Mouse (Mus musculus) stomach, embryonic 16.5 days (tissue): ENCODE measurements around the gene Tmem9. TPM values are rescaled to one million over a fixed set of nuclear protein-coding genes. Genes with fewer than 3 reads are reported as not detected.

ENCODE experiments used
- ATAC-seq: fragments of 200-750 bp; cut with Nextera tagmentation; 2 replicates; pipeline ENCODE4 v1.8.0; 2017; ENCODE audit warnings: moderate number of reproducible peaks, moderate TSS enrichment; ENCODE audit not compliant: insufficient read depth, low FRiP score
- H3K27ac ChIP-seq: fragments of 300-500 bp; sonication (generic); 2 replicates; pipeline ENCODE4 v1.5.1; 2014; ENCODE audit warnings: low read length
- H3K27me3 ChIP-seq: fragments of 300-500 bp; sonication (generic); 2 replicates; pipeline ENCODE4 v1.6.1; 2014; ENCODE audit warnings: low read length, control low read depth, mixed read lengths; ENCODE audit not compliant: control insufficient read depth, insufficient read depth
- H3K36me3 ChIP-seq: fragments of 300-500 bp; sonication (generic); 2 replicates; pipeline ENCODE4 v1.6.1; 2014; ENCODE audit warnings: low read length; ENCODE audit not compliant: control insufficient read depth, insufficient read depth
- H3K4me1 ChIP-seq: fragments of 300-500 bp; sonication (generic); 2 replicates; pipeline ENCODE4 v1.6.1; 2014; ENCODE audit warnings: low read length, control low read depth, mixed read lengths; ENCODE audit not compliant: control insufficient read depth, insufficient read depth
- H3K4me2 ChIP-seq: fragments of 300-500 bp; sonication (generic); 2 replicates; pipeline ENCODE4 v1.6.1; 2014; ENCODE audit warnings: low read depth, low read length, mixed read lengths
- H3K4me3 ChIP-seq: fragments of 300-500 bp; sonication (generic); replicated peaks from 2 replicates; pipeline ENCODE4 v1.5.1; 2014; ENCODE audit warnings: mild to moderate bottlenecking, low read length
- H3K9ac ChIP-seq: fragments of 300-500 bp; sonication (generic); 2 replicates; pipeline ENCODE4 v1.6.1; 2014; ENCODE audit warnings: low read length
- H3K9me3 ChIP-seq: fragments of 300-500 bp; sonication (generic); replicated peaks from 2 replicates; pipeline ENCODE4 v1.6.1; 2016; ENCODE audit warnings: low read length, control low read depth; ENCODE audit not compliant: control insufficient read depth
- WGBS: fragments of 180-500 bp; shearing (Covaris S2); extraction: QIAGEN DNeasy Blood & Tissue Kit; methylation state at CpG from one replicate; pipeline ENCODE4 v1.1.7; 2014; 5-methylcytosine and 5-hydroxymethylcytosine counted together
- polyA plus RNA-seq: library from polyadenylated mRNA; unstranded; fragments of >200 nt; fragmentation: Nextera tagmentation; extraction: Ambion mirVana; gene quantifications from 2 replicates; pipeline ENCODE4 v1.2.1, GENCODE M21; 2015

Tmem9 gene
- 145 and 157 TPM in 2 replicates for polyA plus RNA-seq

GRCm38 (mm10) chr1:136007211-136008158 is at the start of gene Tmem9:
Gene Tmem9, plus strand, starts transcription at chr1:136008150.
- Histone ChIP-seq H3K4me3 (peak within 1 kb of the TSS; percentile 52), H3K9ac (peak within 1 kb of the TSS; percentile 67), H3K9me3 (no peaks in the 10 kb centered on the region), H3K4me1 (peaks cover 10% of the 10 kb centered on the region), H3K27ac (no peak within 1 kb of the TSS), H3K36me3 (no peaks in the 10 kb centered on the region), H3K4me2 (peak within 1 kb of the TSS; percentile 80), H3K27me3 (no peaks in the 10 kb centered on the region)
- peak; percentile 95 for ATAC-seq
- 3% methylated on average over 37 of the region's 37 CpGs for WGBS

- H3K4me2 ChIP-seq: no peak overlapping the region
- H3K4me3 ChIP-seq: no peak overlapping the region
- ATAC-seq: no peak
- no peaks in the 10 kb centered on the region for H3K9me3 ChIP-seq
- H3K27me3 ChIP-seq: no peaks in the 10 kb centered on the region
- WGBS: 47% methylated on average over 4 of the region's 4 CpGs
- no peak overlapping the region for H3K27ac ChIP-seq
- H3K36me3 ChIP-seq: no peaks in the 10 kb centered on the region
- H3K4me1 ChIP-seq: no peaks in the 10 kb centered on the region
- no peak overlapping the region for H3K9ac ChIP-seq
Measured at GRCm38 (mm10) chr1:135958483-135958882, 49.5 kb upstream of the Tmem9 start.

GRCm38 (mm10) chr1:135963177-135963576 is 44.8 kb upstream of the Tmem9 start:
- no peak overlapping the region for H3K27ac ChIP-seq
- no peaks in the 10 kb centered on the region for H3K27me3 ChIP-seq
- H3K9ac ChIP-seq: no peak overlapping the region
- ATAC-seq: no peak
- H3K4me3 ChIP-seq: no peak overlapping the region
- 58% methylated on average over 5 of the region's 5 CpGs for WGBS
- no peaks in the 10 kb centered on the region for H3K36me3 ChIP-seq
- no peak overlapping the region for H3K4me2 ChIP-seq
- no peaks in the 10 kb centered on the region for H3K4me1 ChIP-seq
- H3K9me3 ChIP-seq: no peaks in the 10 kb centered on the region

- Histone ChIP-seq H3K4me3 (no peak overlapping the region), H3K27me3 (no peaks in the 10 kb centered on the region), H3K9me3 (no peaks in the 10 kb centered on the region), H3K36me3 (no peaks in the 10 kb centered on the region), H3K27ac (no peak overlapping the region), H3K4me2 (no peak overlapping the region), H3K9ac (no peak overlapping the region), H3K4me1 (no peaks in the 10 kb centered on the region)
- WGBS: 79% methylated on average over 11 of the region's 11 CpGs
- no peak for ATAC-seq
Measured at GRCm38 (mm10) chr1:135964561-135964960, 43.4 kb upstream of the Tmem9 start.

GRCm38 (mm10) chr1:135967739-135968138 is 40.2 kb upstream of the Tmem9 start:
- Histone ChIP-seq H3K4me1 (no peaks in the 10 kb centered on the region), H3K27me3 (no peaks in the 10 kb centered on the region), H3K4me2 (no peak overlapping the region), H3K4me3 (no peak overlapping the region), H3K9me3 (no peaks in the 10 kb centered on the region), H3K27ac (no peak overlapping the region), H3K9ac (no peak overlapping the region), H3K36me3 (no peaks in the 10 kb centered on the region)
- WGBS: 66% methylated on average over 4 of the region's 4 CpGs
- no peak for ATAC-seq

- H3K4me1 ChIP-seq: no peaks in the 10 kb centered on the region
- WGBS: 55% methylated on average over 2 of the region's 2 CpGs
- no peaks in the 10 kb centered on the region for H3K27me3 ChIP-seq
- no peak for ATAC-seq
- H3K9me3 ChIP-seq: no peaks in the 10 kb centered on the region
- H3K4me2 ChIP-seq: no peak overlapping the region
- H3K27ac ChIP-seq: no peak overlapping the region
- H3K36me3 ChIP-seq: no peaks in the 10 kb centered on the region
- no peak overlapping the region for H3K9ac ChIP-seq
- no peak overlapping the region for H3K4me3 ChIP-seq
Measured at GRCm38 (mm10) chr1:135970486-135970885, 37.5 kb upstream of the Tmem9 start.

- no peaks in the 10 kb centered on the region for H3K27me3 ChIP-seq
- H3K27ac ChIP-seq: no peak overlapping the region
- ATAC-seq: no peak
- no peak overlapping the region for H3K9ac ChIP-seq
- 87% methylated on average over 3 of the region's 3 CpGs for WGBS
- H3K4me3 ChIP-seq: no peak overlapping the region
- no peaks in the 10 kb centered on the region for H3K4me1 ChIP-seq
- H3K4me2 ChIP-seq: no peak overlapping the region
- H3K36me3 ChIP-seq: no peaks in the 10 kb centered on the region
- no peaks in the 10 kb centered on the region for H3K9me3 ChIP-seq
Measured at GRCm38 (mm10) chr1:135972576-135972975, 35.4 kb upstream of the Tmem9 start.

GRCm38 (mm10) chr1:135984105-135984504 is 23.8 kb upstream of the Tmem9 start:
- Histone ChIP-seq H3K4me3 (no peak overlapping the region), H3K27me3 (no peaks in the 10 kb centered on the region), H3K9me3 (no peaks in the 10 kb centered on the region), H3K4me1 (no peaks in the 10 kb centered on the region), H3K36me3 (no peaks in the 10 kb centered on the region), H3K9ac (no peak overlapping the region), H3K27ac (no peak overlapping the region), H3K4me2 (no peak overlapping the region)
- no peak; the same call in 1 of the 2 replicates for ATAC-seq
- WGBS: 29% methylated on average over 5 of the region's 5 CpGs

- Histone ChIP-seq H3K4me1 (no peaks in the 10 kb centered on the region), H3K36me3 (no peaks in the 10 kb centered on the region), H3K4me2 (no peak overlapping the region), H3K9me3 (no peaks in the 10 kb centered on the region), H3K27me3 (no peaks in the 10 kb centered on the region), H3K9ac (no peak overlapping the region), H3K27ac (no peak overlapping the region), H3K4me3 (no peak overlapping the region)
- ATAC-seq: no peak
Measured at GRCm38 (mm10) chr1:135989876-135990275, 18.1 kb upstream of the Tmem9 start.
